Comparison of ENCODE assay signal across 1 mouse cellular context in genomic region chr14:51143937-51144336, GRCm38 (mm10).
TF ChIP-seq lines count a peak whose summit lies in the region.

No protein-coding gene starts in this region.

TF ChIP-seq in MEL, 35 proteins besides CTCF, POLR2A, EP300 and RAD21:
- TF ChIP-seq SIN3A (IDR thresholded peaks at IDR 0.05; ENCODE audit: low read length) (peak; percentile 44; the same call in 1 of the 2 replicates), ELF1 (IDR thresholded peaks at IDR 0.05; ENCODE audit: low read depth, low read length) (no peak), MEF2A (IDR thresholded peaks at IDR 0.05; ENCODE audit: extremely low read depth, insufficient replicate concordance, low read depth, low read length, poor library complexity, severe bottlenecking) (peak; percentile 95; the same call in 1 of the 2 replicates), CHD2 (IDR thresholded peaks at IDR 0.05; ENCODE audit: low read length) (no peak), POLR2AphosphoS2 (IDR thresholded peaks at IDR 0.05; ENCODE audit: low read length) (no peak), MXI1 (IDR thresholded peaks at IDR 0.05; ENCODE audit: low read depth, low read length) (no peak), ZNF384 (IDR thresholded peaks at IDR 0.05; ENCODE audit: low read depth, low read length) (no peak), MAFK (IDR thresholded peaks at IDR 0.05; ENCODE audit: borderline replicate concordance, low read depth, low read length) (no peak), RCOR1 (IDR thresholded peaks at IDR 0.05; ENCODE audit: low read depth, low read length) (no peak), MYB (IDR thresholded peaks at IDR 0.05; ENCODE audit: low read depth, low read length) (no peak), CHD1 (IDR thresholded peaks at IDR 0.05; ENCODE audit: low read depth, low read length) (no peak), NELFE (IDR thresholded peaks at IDR 0.05; ENCODE audit: low read depth, low read length) (no peak), TCF12 (IDR thresholded peaks at IDR 0.05; ENCODE audit: low read depth, low read length) (peak; percentile 84), USF2 (IDR thresholded peaks at IDR 0.05; ENCODE audit: borderline replicate concordance in 1 of 2, insufficient read depth in 1 of 2, low read depth in 1 of 2, low read length in 2 of 2) (no peak), BHLHE40 (IDR thresholded peaks at IDR 0.05; ENCODE audit: borderline replicate concordance, low read depth, low read length) (no peak), ZKSCAN1 (IDR thresholded peaks at IDR 0.05; ENCODE audit: low read depth, low read length) (no peak), USF1 (IDR thresholded peaks at IDR 0.05; ENCODE audit: low read depth, low read length) (no peak), ZC3H11A (IDR thresholded peaks at IDR 0.05; ENCODE audit: low read depth, low read length) (no peak), MAZ (IDR thresholded peaks at IDR 0.05; ENCODE audit: low read depth, low read length) (no peak), ETS1 (IDR thresholded peaks at IDR 0.05; ENCODE audit: low read depth, low read length) (peak; percentile 97), ZMIZ1 (IDR thresholded peaks at IDR 0.05; ENCODE audit: low read depth, low read length) (no peak), KAT2A (conservative IDR thresholded peaks at IDR 0.05; ENCODE audit: low read depth, low read length) (no peak), E2F4 (IDR thresholded peaks at IDR 0.05; ENCODE audit: borderline replicate concordance, low read depth, low read length) (no peak), JUND (IDR thresholded peaks at IDR 0.05; ENCODE audit: low read depth, low read length) (no peak), TAL1 (IDR thresholded peaks at IDR 0.05; ENCODE audit: low read length) (peak; percentile 66), MAX (IDR thresholded peaks at IDR 0.05; ENCODE audit: low read length) (no peak), GATA1 (IDR thresholded peaks at IDR 0.05; ENCODE audit: low read depth, low read length) (peak; percentile 80)
